Mouse (Mus musculus) cerebellum, adult 2 months (tissue): Measurements from ENCODE around the gene Notch2.

ENCODE experiments used
- CTCF ChIP-seq: fragments of 200-500 bp; IDR thresholded peaks from 2 replicates; pipeline ENCODE4 v1.5.1; 2011; ENCODE audit warnings: low read depth, mild to moderate bottlenecking, control low read depth, low read length, moderate library complexity, borderline replicate concordance; ENCODE audit not compliant: insufficient read depth
- POLR2A ChIP-seq: fragments of 200-500 bp; IDR thresholded peaks from 2 replicates; pipeline ENCODE4 v1.6.1; 2011; ENCODE audit warnings: low read length, control low read depth, borderline replicate concordance; ENCODE audit not compliant: insufficient read depth

- no peak for TF ChIP-seq CTCF
- no peak for TF ChIP-seq POLR2A
Measured at GRCm38 (mm10) chr3:98020431-98021229, 7.3 kb downstream of the Notch2 start.
